Comparison of ENCODE assay signal across 18 mouse cellular contexts in genomic region chr1:86657071-86657470, GRCm38 (mm10). TPM values are rescaled to one million over a fixed set of nuclear protein-coding genes. Genes with fewer than 3 reads are reported as not detected.
DNase-seq lines count a peak whose midpoint lies in the region; ATAC-seq and TF ChIP-seq lines count a peak whose summit lies in the region.
"Had no signal": no experiment of that assay in that cellular context is flagged by ENCODE, and none has a peak within 500 bp of the region (broad histone marks: within the 10 kb centered on the region; RNA-seq: fewer than 3 reads in every experiment).

No protein-coding gene starts in this region.

- no peaks in the 10 kb centered on the region for H3K9me3 ChIP-seq in liver, postnatal 0 days (ENCODE audit: low read length)
- H3K9me3 ChIP-seq in liver, embryonic 12.5 days (replicated peaks), result no peaks in the 10 kb centered on the region
- H3K9me3 ChIP-seq: forebrain, embryonic 13.5 days; G1E; heart, embryonic 15.5 days; hindbrain, embryonic 12.5 days had no signal

- H3K4me2 ChIP-seq in liver, postnatal 0 days (ENCODE audit: low read depth, low read length), result no peak overlapping the region
- H3K4me2 ChIP-seq in liver, embryonic 12.5 days, result no peak overlapping the region
- H3K4me2 ChIP-seq: forebrain, embryonic 13.5 days; heart, embryonic 15.5 days; hindbrain, embryonic 12.5 days had no signal

- H3K27ac ChIP-seq in liver, postnatal 0 days (ENCODE audit: low read depth), result no peak overlapping the region
- no peak overlapping the region for H3K27ac ChIP-seq in liver, embryonic 12.5 days
- H3K27ac ChIP-seq: forebrain, embryonic 13.5 days; heart, embryonic 15.5 days; hindbrain, embryonic 12.5 days; liver, embryonic 14.5 days had no signal

- no peak for TF ChIP-seq EP300 in liver, postnatal 0 days (IDR thresholded peaks at IDR 0.05; ENCODE audit: low read depth)

- no peaks in the 10 kb centered on the region for H3K27me3 ChIP-seq in liver, postnatal 0 days (ENCODE audit: insufficient read depth, low read length)
- peaks cover 11% of the 10 kb centered on the region for H3K27me3 ChIP-seq in liver, embryonic 12.5 days (replicated peaks)
- H3K27me3 ChIP-seq: forebrain, embryonic 13.5 days; hindbrain, embryonic 12.5 days had no signal

- H3K4me1 ChIP-seq in liver, postnatal 0 days (ENCODE audit: insufficient read depth), result no peaks in the 10 kb centered on the region
- H3K4me1 ChIP-seq in liver, embryonic 12.5 days, result no peaks in the 10 kb centered on the region
- H3K4me1 ChIP-seq: forebrain, embryonic 13.5 days; heart, embryonic 15.5 days; hindbrain, embryonic 12.5 days had no signal

- no peak for ATAC-seq in liver, postnatal 0 days
- ATAC-seq in liver, embryonic 12.5 days, result no peak
- ATAC-seq: forebrain, embryonic 13.5 days; intestine, embryonic 16.5 days had no signal

- intact Hi-C loops in heart, postnatal 10 days (cut with DNase I), result no loop called here

- 72% methylated on average over 5 of the region's 5 CpGs for WGBS in liver, postnatal 0 days (ENCODE audit: insufficient replicate concordance)
- 71% methylated on average over 5 of the region's 5 CpGs for WGBS in liver, embryonic 12.5 days (ENCODE audit: insufficient replicate concordance)

- no peak overlapping the region for H3K9ac ChIP-seq in liver, postnatal 0 days (replicated peaks)
- H3K9ac ChIP-seq in liver, embryonic 12.5 days, result no peak overlapping the region
- H3K9ac ChIP-seq: forebrain, embryonic 13.5 days; heart, embryonic 15.5 days; hindbrain, embryonic 12.5 days; liver, embryonic 14.5 days had no signal

- no peaks in the 10 kb centered on the region for H3K36me3 ChIP-seq in liver, postnatal 0 days (replicated peaks; ENCODE audit: insufficient read depth, low read length)
- H3K36me3 ChIP-seq in liver, embryonic 12.5 days, result no peaks in the 10 kb centered on the region
- H3K36me3 ChIP-seq: G1E; heart, embryonic 15.5 days; hindbrain, embryonic 12.5 days had no signal

- no peak for TF ChIP-seq CTCF in liver, postnatal 0 days (IDR thresholded peaks at IDR 0.05; ENCODE audit: low read depth)

- DNase-seq in heart, postnatal 10 days, result peak; percentile 24 to 26
- no peak for DNase-seq in heart, adult 9 months (ENCODE audit: low spot score in 2 of 2)
- DNase-seq in liver, postnatal 0 days, result peak; percentile 31
- peak; percentile 28 for DNase-seq in adipocyte (ENCODE audit: low spot score)
- DNase-seq in kidney, postnatal 10 days, result peak; percentile 52
- no peak for DNase-seq in layer of hippocampus, postnatal 36 days
- DNase-seq: cerebellum, adult 2 months; embryo, embryonic 11 days; right cerebral cortex, postnatal 14 days had no signal

- no peak overlapping the region for H3K4me3 ChIP-seq in liver, postnatal 0 days (ENCODE audit: low read depth, low read length)
- H3K4me3 ChIP-seq in liver, embryonic 12.5 days, result no peak overlapping the region
- H3K4me3 ChIP-seq: forebrain, embryonic 13.5 days; heart, embryonic 15.5 days; hindbrain, embryonic 12.5 days had no signal

RNA-seq across cellular contexts. Expression of gene Nppc, which starts 13.3 kb away (rescaled TPM):
- total RNA-seq in heart, postnatal 10 days (2021), result under 1 TPM; 0.42 to 0.93 TPM
- polyA plus RNA-seq in liver, postnatal 0 days (2015; fragmentation: Nextera tagmentation; extraction: Ambion mirVana), result 0.20 TPM in 1 of 2 replicates, not detected in the other
- polyA plus RNA-seq in liver, embryonic 12.5 days (2016; fragmentation: Nextera tagmentation; extraction: Ambion mirVana), result not detected in 2 replicates
- total RNA-seq in layer of hippocampus, postnatal 36 days (2021), result 1 to 10 TPM; 7.1 to 8.0 TPM
- total RNA-seq: G1E; granulocyte monocyte progenitor cell, adult 5-6 weeks; megakaryocyte, adult 5-6 weeks had no signal
- polyA plus RNA-seq: G1E had no signal

RNA-seq across cellular contexts. Expression of gene Dis3l2, which starts 46.5 kb away (rescaled TPM):
- total RNA-seq in heart, postnatal 10 days (2021), result 10 to 100 TPM; 16.0 TPM
- polyA plus RNA-seq in liver, postnatal 0 days (2015; fragmentation: Nextera tagmentation; extraction: Ambion mirVana), result 7.2 and 7.9 TPM in 2 replicates
- polyA plus RNA-seq in liver, embryonic 12.5 days (2016; fragmentation: Nextera tagmentation; extraction: Ambion mirVana), result 13.2 and 15.0 TPM in 2 replicates
- total RNA-seq in layer of hippocampus, postnatal 36 days (2021), result 10 to 100 TPM; 23.0 to 26.2 TPM

Comparison
In these comparisons a context has a peak if more than half of its experiments do, and no peak if none do; other contexts are left out.
1. DNase-seq: peak in heart, postnatal 10 days (2 of 2), liver, postnatal 0 days (single experiment), adipocyte (single experiment) and kidney, postnatal 10 days (single experiment); none in heart, adult 9 months (0 of 2) and layer of hippocampus, postnatal 36 days (0 of 2).
2. RNA of gene Nppc, which starts 13.3 kb away (total RNA-seq): 7.1 to 8.0 TPM in layer of hippocampus, postnatal 36 days; 0.42 to 0.93 TPM in heart, postnatal 10 days; every median in the first group is over 4 times any median in the second.